Mouse (Mus musculus): ENCODE results near the gene Tmem88b.
"Not testable (repeated sequence)": the region's sequence is repeated elsewhere in the genome, so short reads cannot be mapped to it uniquely, and the experiment has no call there.

The Tmem88b gene

GRCm38 (mm10) chr4:155788833-155789232, 3.2 kb upstream of the Tmem88b start:
- DNase-seq (ENCODE audit: low read depth, low spot score): not testable (repeated sequence)

DNA sequence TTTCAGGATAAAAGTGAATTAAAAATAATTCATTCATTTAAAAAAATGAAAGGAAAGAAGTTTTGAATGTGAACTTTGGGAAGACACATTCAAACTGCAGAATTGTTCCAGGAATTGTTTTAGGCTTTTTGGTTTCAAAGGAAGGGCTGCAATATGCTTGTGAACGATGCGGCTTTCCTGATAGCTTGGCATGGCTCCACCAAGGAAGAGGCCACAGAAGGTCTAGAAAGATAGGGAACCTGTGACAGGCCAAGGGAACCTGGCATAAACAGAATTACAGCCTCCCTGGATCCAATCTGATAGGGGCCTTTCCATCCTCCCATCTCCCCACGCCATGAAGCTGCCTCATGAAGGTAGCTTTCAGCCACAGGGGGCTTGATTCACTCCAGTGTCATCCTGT, 2.6 kb upstream of the Tmem88b start:
- no peak for DNase-seq (ENCODE audit: low read depth, low spot score)

DNA sequence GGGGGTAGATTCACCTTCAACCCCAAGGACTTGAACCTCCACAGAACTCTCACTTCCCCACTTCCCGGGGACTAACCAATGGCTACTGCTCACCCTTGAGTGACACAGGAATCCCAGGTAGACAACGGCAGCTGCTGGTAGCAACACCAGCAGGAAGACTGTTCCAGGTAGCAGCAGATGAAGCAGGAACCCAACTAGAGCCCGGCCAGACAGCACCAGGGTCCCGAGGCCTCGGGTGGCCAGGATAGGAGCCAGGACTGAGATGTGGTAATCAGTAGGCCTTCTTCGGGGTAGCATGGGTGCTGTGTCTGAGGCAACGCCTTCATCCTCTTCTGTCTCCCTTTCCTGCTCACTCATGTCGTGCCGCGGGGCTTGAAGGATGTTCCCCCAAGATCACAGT, 428 bp downstream of the Tmem88b start:
- DNase-seq (ENCODE audit: low read depth, low spot score): no peak

GRCm38 (mm10) chr4:155784081-155784701, 1.5 kb downstream of the Tmem88b start:
- peak; percentile 79 for DNase-seq (ENCODE audit: low read depth, low spot score)

GRCm38 (mm10) chr4:155783486-155784080, 2.1 kb downstream of the Tmem88b start:
- DNase-seq (ENCODE audit: low read depth, low spot score): no peak

DNA sequence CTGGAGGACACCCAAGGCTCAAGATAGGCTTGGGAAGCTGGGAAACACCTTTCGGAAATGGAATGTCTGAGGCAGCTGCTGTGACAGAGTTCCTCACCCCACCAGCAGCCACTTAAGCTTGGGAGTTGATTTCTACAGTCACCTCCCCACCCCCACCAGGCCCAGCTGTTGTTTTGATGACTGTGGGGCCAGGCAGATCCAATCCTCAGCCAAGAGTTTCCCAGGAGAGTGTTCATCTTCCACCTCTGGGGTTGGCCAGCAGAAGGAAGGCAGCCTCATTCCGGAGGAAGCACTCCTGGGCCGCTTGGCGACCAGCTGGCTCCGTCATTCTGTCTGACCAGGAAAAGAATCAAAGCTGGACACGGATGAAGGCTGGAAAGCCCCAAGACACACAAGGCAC, 4.8 kb downstream of the Tmem88b start:
- DNase-seq (ENCODE audit: low read depth, low spot score): no peak

GRCm38 (mm10) chr4:155779498-155779897, 6.2 kb downstream of the Tmem88b start:
- DNase-seq (ENCODE audit: low read depth, low spot score): no peak

- DNase-seq (ENCODE audit: low read depth, low spot score): no peak
These were observed 7.9 kb downstream of the Tmem88b start for GRCm38 (mm10) chr4:155777816-155778215.

- DNase-seq (ENCODE audit: low read depth, low spot score): no peak
These were observed 8.9 kb downstream of the Tmem88b start for GRCm38 (mm10) chr4:155776704-155777335.

DNA sequence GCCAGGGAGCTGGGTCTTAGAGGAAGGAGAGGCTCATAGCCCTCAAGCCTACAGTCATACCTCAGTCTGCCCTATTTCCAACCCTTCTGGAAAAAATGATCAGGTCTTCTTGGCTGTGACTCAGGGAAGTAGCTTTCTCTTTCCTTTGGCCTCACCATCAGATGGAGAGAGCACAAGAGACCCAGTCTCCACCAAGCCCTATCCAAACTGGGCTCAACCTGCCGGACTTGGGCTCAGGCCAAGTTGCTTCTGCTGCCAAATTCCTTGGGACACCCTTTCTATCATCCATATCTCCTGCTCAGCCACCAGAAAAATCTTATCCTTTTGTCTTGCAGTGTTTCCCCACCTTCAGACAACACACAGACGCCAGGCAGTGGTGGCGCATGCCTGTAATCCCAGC, 9.8 kb downstream of the Tmem88b start:
- no peak for DNase-seq (ENCODE audit: low read depth, low spot score)

DNA sequence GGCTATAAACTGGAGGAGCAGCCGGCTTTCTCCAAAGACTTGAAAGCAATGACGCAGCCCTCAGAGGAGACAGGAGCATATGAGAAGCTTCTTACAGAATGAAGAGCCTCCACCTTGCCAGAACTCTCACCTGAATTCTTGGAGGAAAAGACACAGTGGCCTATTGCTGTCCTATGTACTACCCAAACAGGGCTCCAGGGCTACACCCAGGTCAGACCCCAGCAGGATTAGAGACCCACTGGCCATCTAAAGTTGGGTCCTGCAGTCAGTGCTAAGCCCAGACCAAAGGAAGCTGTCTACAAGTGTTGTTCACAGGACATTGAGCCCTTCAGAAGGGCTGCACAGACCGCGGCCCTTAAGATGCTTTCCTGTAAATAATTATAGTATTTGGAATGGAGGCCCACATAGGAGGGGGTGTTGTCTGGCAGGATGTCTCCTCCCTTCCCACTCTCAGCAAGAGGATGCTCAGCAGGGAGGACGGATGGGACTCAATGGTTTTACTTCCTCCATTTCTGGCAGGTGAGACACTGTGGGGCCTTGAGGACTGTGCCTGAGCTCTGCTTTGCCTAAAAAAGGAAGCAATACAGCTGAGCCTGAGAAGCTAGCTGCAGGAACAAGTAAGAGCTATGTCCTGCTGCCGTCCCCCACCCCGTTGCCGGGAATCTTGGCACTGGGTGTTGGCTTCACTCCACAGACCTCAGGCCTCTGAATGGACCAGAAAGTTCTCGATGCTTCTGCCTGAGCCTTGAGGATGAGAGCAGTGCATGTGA, 10.5 kb downstream of the Tmem88b start:
- peak; percentile 87 for DNase-seq (ENCODE audit: low read depth, low spot score)

- DNase-seq (ENCODE audit: low read depth, low spot score): peak; percentile 93
These were observed 11.4 kb downstream of the Tmem88b start, which contains the start of gene Vwa1 for GRCm38 (mm10) chr4:155774280-155774754. Vwa1 (minus strand) TSS chr4:155774698.

- no peak for DNase-seq (ENCODE audit: low read depth, low spot score)
These were observed 12.2 kb downstream of the Tmem88b start for GRCm38 (mm10) chr4:155773335-155774078.

DNA sequence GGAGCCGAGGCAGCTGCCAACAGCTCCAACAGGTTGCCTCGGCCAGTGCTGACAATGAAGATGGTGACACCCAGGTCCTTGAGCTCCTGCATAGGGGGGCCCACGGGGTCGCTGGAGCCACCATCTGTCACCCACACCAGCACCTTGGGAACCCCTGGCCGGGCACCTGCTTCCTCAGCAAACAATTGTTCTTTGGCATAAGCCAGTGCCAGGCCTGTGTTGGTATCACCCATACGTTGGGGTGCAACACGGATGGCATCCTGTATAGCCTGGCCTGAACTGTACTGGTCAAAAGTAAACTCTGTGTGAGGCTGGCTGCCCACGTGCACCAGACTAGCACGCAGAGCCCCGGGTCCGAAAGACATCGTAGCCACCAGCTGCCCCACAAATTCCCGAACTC, 12.9 kb downstream of the Tmem88b start:
- DNase-seq (ENCODE audit: low read depth, low spot score): no peak

DNA sequence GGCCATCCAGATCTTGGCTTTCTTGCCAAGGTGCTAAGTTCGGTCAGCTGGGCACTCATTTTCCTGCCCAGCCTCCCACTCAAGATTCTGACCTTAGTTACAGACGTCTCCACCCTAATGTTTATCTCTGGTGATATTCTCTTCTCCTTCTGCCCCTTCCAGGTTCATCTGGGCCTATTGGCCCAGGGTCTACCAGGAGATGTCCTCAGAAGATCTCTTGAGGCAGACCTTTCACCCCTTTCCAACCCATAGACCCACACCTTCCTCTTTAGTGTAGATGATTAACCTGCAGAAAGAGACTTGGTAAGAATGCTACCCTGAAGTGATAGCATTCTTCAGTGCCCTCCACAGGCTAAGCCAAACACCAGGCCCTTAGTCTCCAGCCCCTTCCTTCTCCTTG, 14.0 kb downstream of the Tmem88b start:
- DNase-seq (ENCODE audit: low read depth, low spot score): no peak

DNA sequence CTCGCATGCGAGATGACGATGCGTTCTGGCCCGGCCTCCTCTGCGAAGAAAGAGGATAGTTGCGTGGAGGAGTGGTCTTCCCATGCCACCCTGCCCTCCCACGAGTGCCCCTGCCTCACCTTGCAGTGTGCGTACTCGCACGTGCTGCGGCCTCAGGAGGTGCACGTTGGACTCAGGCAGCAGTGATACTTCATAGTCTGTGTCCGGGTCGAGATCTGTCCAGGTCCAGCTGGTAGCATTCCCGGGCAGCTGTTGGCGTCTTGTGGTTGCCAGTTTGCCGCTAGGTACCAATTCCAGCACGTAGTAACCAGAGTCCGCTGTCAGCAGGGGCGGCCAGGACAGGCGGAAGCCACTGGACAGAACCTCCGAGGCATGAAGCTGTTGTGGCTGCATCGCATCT, 15.0 kb downstream of the Tmem88b start:
- DNase-seq (ENCODE audit: low read depth, low spot score): no peak

GRCm38 (mm10) chr4:155769880-155770512, 15.7 kb downstream of the Tmem88b start:
- DNase-seq (ENCODE audit: low read depth, low spot score): peak; percentile 90

GRCm38 (mm10) chr4:155769496-155769879, 16.2 kb downstream of the Tmem88b start:
- no peak for DNase-seq (ENCODE audit: low read depth, low spot score)

DNA sequence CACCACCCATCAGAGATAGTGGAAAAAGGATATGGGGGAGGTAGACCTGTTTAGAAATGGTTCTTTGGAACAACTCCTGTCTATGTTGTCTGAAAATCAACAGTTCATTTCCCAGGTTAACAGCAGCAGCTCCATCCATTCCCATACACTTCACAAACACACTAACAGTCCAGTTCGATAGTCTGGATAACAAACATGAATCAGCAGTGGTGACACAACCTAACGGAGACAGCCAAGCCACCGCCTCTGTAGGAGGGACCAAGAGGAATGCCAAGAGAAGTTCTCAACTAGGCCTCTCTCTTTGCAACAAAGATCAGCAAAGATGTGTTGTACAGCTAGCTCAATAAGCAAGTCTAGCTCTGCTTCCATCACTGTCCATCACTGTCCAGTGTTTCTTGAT, 23.3 kb downstream of the Tmem88b start:
- DNase-seq (ENCODE audit: low read depth, low spot score): no peak

GRCm38 (mm10) chr4:155761356-155762099, 24.1 kb downstream of the Tmem88b start:
- DNase-seq (ENCODE audit: low read depth, low spot score): peak; percentile 52

Data from A20 (cell line).